Mouse (Mus musculus): ENCODE measurements at regions not wholly inside any gene's neighbourhood (a gene's known extent, or its start where the extent isn't known, plus 50 kb on each side); places are given as distances from the start of the nearest gene placed in this dataset.

GRCm38 (mm10) chr15:68014605-68015305, 1514.0 kb upstream of the Lrrc6 start:
- Histone ChIP-seq H3K9me3 (replicated peaks; ENCODE audit: control insufficient read depth, insufficient read depth, low read length, poor library complexity, severe bottlenecking) (no peaks in the 10 kb centered on the region), H3K4me1 (ENCODE audit: control insufficient read depth, insufficient read depth, low read length) (no peaks in the 10 kb centered on the region), H3K4me3 (ENCODE audit: low read depth, low read length) (no peak overlapping the region), H3K27ac (ENCODE audit: insufficient read depth, low read length) (no peak overlapping the region), H3K27me3 (ENCODE audit: control insufficient read depth, insufficient read depth, low read length, poor library complexity, severe bottlenecking) (no peaks in the 10 kb centered on the region), H3K9ac (ENCODE audit: low read depth, poor library complexity, severe bottlenecking) (no peak overlapping the region), H3K36me3 (ENCODE audit: control insufficient read depth, insufficient read depth, low read length, poor library complexity, severe bottlenecking) (no peaks in the 10 kb centered on the region)
- TF ChIP-seq CTCF (IDR thresholded peaks at IDR 0.05; ENCODE audit: low read depth, low read length) (no peak), EP300 (IDR thresholded peaks at IDR 0.05; ENCODE audit: insufficient read depth, low read depth, low read length) (no peak), POLR2A (IDR thresholded peaks at IDR 0.05; ENCODE audit: insufficient read depth, low read length) (no peak)

GRCm38 (mm10) chr15:68011162-68011561, 1510.5 kb upstream of the Lrrc6 start:
- Histone ChIP-seq H3K27ac (ENCODE audit: insufficient read depth, low read length) (no peak overlapping the region), H3K9ac (ENCODE audit: low read depth, poor library complexity, severe bottlenecking) (no peak overlapping the region), H3K4me3 (ENCODE audit: low read depth, low read length) (no peak overlapping the region), H3K9me3 (replicated peaks; ENCODE audit: control insufficient read depth, insufficient read depth, low read length, poor library complexity, severe bottlenecking) (no peaks in the 10 kb centered on the region), H3K27me3 (ENCODE audit: control insufficient read depth, insufficient read depth, low read length, poor library complexity, severe bottlenecking) (no peaks in the 10 kb centered on the region), H3K4me1 (ENCODE audit: control insufficient read depth, insufficient read depth, low read length) (no peaks in the 10 kb centered on the region), H3K36me3 (ENCODE audit: control insufficient read depth, insufficient read depth, low read length, poor library complexity, severe bottlenecking) (no peaks in the 10 kb centered on the region)
- TF ChIP-seq CTCF (IDR thresholded peaks at IDR 0.05; ENCODE audit: low read depth, low read length) (no peak), EP300 (IDR thresholded peaks at IDR 0.05; ENCODE audit: insufficient read depth, low read depth, low read length) (no peak), POLR2A (IDR thresholded peaks at IDR 0.05; ENCODE audit: insufficient read depth, low read length) (no peak)

- H3K4me1 ChIP-seq (ENCODE audit: control insufficient read depth, insufficient read depth, low read length): no peaks in the 10 kb centered on the region
- H3K27me3 ChIP-seq (ENCODE audit: control insufficient read depth, insufficient read depth, low read length, poor library complexity, severe bottlenecking): no peaks in the 10 kb centered on the region
- no peaks in the 10 kb centered on the region for H3K9me3 ChIP-seq (replicated peaks; ENCODE audit: control insufficient read depth, insufficient read depth, low read length, poor library complexity, severe bottlenecking)
- no peak overlapping the region for H3K9ac ChIP-seq (ENCODE audit: low read depth, poor library complexity, severe bottlenecking)
- no peaks in the 10 kb centered on the region for H3K36me3 ChIP-seq (ENCODE audit: control insufficient read depth, insufficient read depth, low read length, poor library complexity, severe bottlenecking)
- TF ChIP-seq POLR2A (IDR thresholded peaks at IDR 0.05; ENCODE audit: insufficient read depth, low read length): no peak
- no peak for TF ChIP-seq EP300 (IDR thresholded peaks at IDR 0.05; ENCODE audit: insufficient read depth, low read depth, low read length)
- TF ChIP-seq CTCF (IDR thresholded peaks at IDR 0.05; ENCODE audit: low read depth, low read length): no peak
- no peak overlapping the region for H3K4me3 ChIP-seq (ENCODE audit: low read depth, low read length)
- no peak overlapping the region for H3K27ac ChIP-seq (ENCODE audit: insufficient read depth, low read length)
Observed at GRCm38 (mm10) chr15:68010189-68010588, 1509.5 kb upstream of the Lrrc6 start.

GRCm38 (mm10) chr15:68004798-68005197, 1504.1 kb upstream of the Lrrc6 start:
- H3K9me3 ChIP-seq (replicated peaks; ENCODE audit: control insufficient read depth, insufficient read depth, low read length, poor library complexity, severe bottlenecking): no peaks in the 10 kb centered on the region
- no peak overlapping the region for H3K9ac ChIP-seq (ENCODE audit: low read depth, poor library complexity, severe bottlenecking)
- no peaks in the 10 kb centered on the region for H3K4me1 ChIP-seq (ENCODE audit: control insufficient read depth, insufficient read depth, low read length)
- no peaks in the 10 kb centered on the region for H3K36me3 ChIP-seq (ENCODE audit: control insufficient read depth, insufficient read depth, low read length, poor library complexity, severe bottlenecking)
- no peak overlapping the region for H3K4me3 ChIP-seq (ENCODE audit: low read depth, low read length)
- no peaks in the 10 kb centered on the region for H3K27me3 ChIP-seq (ENCODE audit: control insufficient read depth, insufficient read depth, low read length, poor library complexity, severe bottlenecking)
- TF ChIP-seq EP300 (IDR thresholded peaks at IDR 0.05; ENCODE audit: insufficient read depth, low read depth, low read length) (no peak), CTCF (IDR thresholded peaks at IDR 0.05; ENCODE audit: low read depth, low read length) (no peak), POLR2A (IDR thresholded peaks at IDR 0.05; ENCODE audit: insufficient read depth, low read length) (no peak)
- H3K27ac ChIP-seq (ENCODE audit: insufficient read depth, low read length): no peak overlapping the region

- Histone ChIP-seq H3K9ac (ENCODE audit: low read depth, poor library complexity, severe bottlenecking) (no peak overlapping the region), H3K4me3 (ENCODE audit: low read depth, low read length) (no peak overlapping the region), H3K27ac (ENCODE audit: insufficient read depth, low read length) (no peak overlapping the region), H3K4me1 (ENCODE audit: control insufficient read depth, insufficient read depth, low read length) (no peaks in the 10 kb centered on the region), H3K36me3 (ENCODE audit: control insufficient read depth, insufficient read depth, low read length, poor library complexity, severe bottlenecking) (no peaks in the 10 kb centered on the region), H3K27me3 (ENCODE audit: control insufficient read depth, insufficient read depth, low read length, poor library complexity, severe bottlenecking) (no peaks in the 10 kb centered on the region), H3K9me3 (replicated peaks; ENCODE audit: control insufficient read depth, insufficient read depth, low read length, poor library complexity, severe bottlenecking) (no peaks in the 10 kb centered on the region)
- TF ChIP-seq CTCF (IDR thresholded peaks at IDR 0.05; ENCODE audit: low read depth, low read length): no peak
- TF ChIP-seq EP300 (IDR thresholded peaks at IDR 0.05; ENCODE audit: insufficient read depth, low read depth, low read length): no peak
- TF ChIP-seq POLR2A (IDR thresholded peaks at IDR 0.05; ENCODE audit: insufficient read depth, low read length): no peak
Observed at GRCm38 (mm10) chr15:67996532-67996931, 1495.8 kb upstream of the Lrrc6 start.

GRCm38 (mm10) chr15:67989428-67990272, 1488.9 kb upstream of the Lrrc6 start:
- H3K4me1 ChIP-seq (ENCODE audit: control insufficient read depth, insufficient read depth, low read length): no peaks in the 10 kb centered on the region
- no peak overlapping the region for H3K9ac ChIP-seq (ENCODE audit: low read depth, poor library complexity, severe bottlenecking)
- no peak overlapping the region for H3K4me3 ChIP-seq (ENCODE audit: low read depth, low read length)
- H3K27ac ChIP-seq (ENCODE audit: insufficient read depth, low read length): no peak overlapping the region
- no peaks in the 10 kb centered on the region for H3K9me3 ChIP-seq (replicated peaks; ENCODE audit: control insufficient read depth, insufficient read depth, low read length, poor library complexity, severe bottlenecking)
- no peaks in the 10 kb centered on the region for H3K36me3 ChIP-seq (ENCODE audit: control insufficient read depth, insufficient read depth, low read length, poor library complexity, severe bottlenecking)
- H3K27me3 ChIP-seq (ENCODE audit: control insufficient read depth, insufficient read depth, low read length, poor library complexity, severe bottlenecking): no peaks in the 10 kb centered on the region
- TF ChIP-seq EP300 (IDR thresholded peaks at IDR 0.05; ENCODE audit: insufficient read depth, low read depth, low read length) (no peak), POLR2A (IDR thresholded peaks at IDR 0.05; ENCODE audit: insufficient read depth, low read length) (no peak), CTCF (IDR thresholded peaks at IDR 0.05; ENCODE audit: low read depth, low read length) (no peak)

Measured in ES-Bruce4 (cell line).